14 mouse cellular contexts compared by ENCODE assay signal in the genomic region with DNA sequence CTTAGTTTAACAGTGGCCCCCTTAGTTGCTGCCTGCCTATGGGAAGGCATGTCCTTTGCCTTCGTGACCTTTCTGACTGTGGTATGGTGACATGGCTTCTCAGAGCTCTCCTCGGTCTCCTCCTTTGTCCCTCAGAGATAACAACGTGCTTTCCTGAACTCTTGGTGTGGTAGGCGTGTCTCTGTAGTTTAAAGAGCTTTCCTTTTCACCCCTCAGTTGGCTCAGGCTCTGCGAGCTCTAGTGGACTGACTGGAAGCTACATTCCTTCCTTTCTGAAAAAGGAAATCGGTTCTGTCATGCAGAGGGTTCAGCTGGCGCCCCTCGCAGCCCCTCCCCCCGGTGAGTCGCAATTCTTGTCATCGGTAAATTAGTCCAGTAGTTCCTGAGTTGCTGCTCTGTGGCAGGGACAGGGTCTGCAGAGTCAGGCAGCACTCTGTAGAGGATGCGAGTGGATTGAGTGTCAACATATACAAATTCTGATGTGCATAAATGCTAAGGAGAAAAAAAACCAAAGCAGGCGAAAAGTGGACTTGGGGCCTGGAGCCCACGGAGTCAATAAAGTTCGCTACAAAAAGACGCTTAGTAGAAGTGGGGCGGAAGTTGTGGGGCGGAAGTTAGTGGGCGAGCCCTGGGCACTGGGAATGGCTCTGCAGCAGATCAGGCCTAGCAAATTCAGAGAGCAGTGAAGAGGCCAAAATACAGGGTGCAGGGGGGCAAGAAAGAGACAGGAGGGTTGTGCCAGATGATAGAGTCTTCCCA. TPM values are rescaled to one million over a fixed set of nuclear protein-coding genes. Genes with fewer than 3 reads are reported as not detected.
A peak's percentile ranks its signal among the peaks of the same experiment; 100 is the strongest.
DNase-seq lines count a peak whose midpoint lies in the region; ATAC-seq and TF ChIP-seq lines count a peak whose summit lies in the region.
"Had no signal": no experiment of that assay in that cellular context is flagged by ENCODE, and none has a peak within 500 bp of the region (broad histone marks: within the 10 kb centered on the region; RNA-seq: fewer than 3 reads in every experiment).

No protein-coding gene starts in this region.

- no peaks in the 10 kb centered on the region for H3K27me3 ChIP-seq in heart, embryonic 13.5 days (replicated peaks)
- H3K27me3 ChIP-seq in ES-Bruce4 (ENCODE audit: control insufficient read depth, insufficient read depth, low read length, poor library complexity, severe bottlenecking) = no peaks in the 10 kb centered on the region
- no peaks in the 10 kb centered on the region for H3K27me3 ChIP-seq in liver, embryonic 13.5 days
- H3K27me3 ChIP-seq: lung, embryonic 15.5 days had no signal

- H3K4me1 ChIP-seq in heart, embryonic 13.5 days = peaks cover 25% of the 10 kb centered on the region
- H3K4me1 ChIP-seq in ES-Bruce4 (ENCODE audit: control insufficient read depth, insufficient read depth, low read length) = peaks cover 7% of the 10 kb centered on the region
- H3K4me1 ChIP-seq in liver, embryonic 13.5 days (replicated peaks) = peaks cover 28% of the 10 kb centered on the region
- H3K4me1 ChIP-seq: lung, embryonic 15.5 days had no signal

- 57% methylated on average over 19 of the region's 19 CpGs for WGBS in heart, embryonic 13.5 days
- 47% methylated on average over 19 of the region's 19 CpGs for WGBS in liver, embryonic 13.5 days (ENCODE audit: insufficient replicate concordance)

- no peaks in the 10 kb centered on the region for H3K9me3 ChIP-seq in heart, embryonic 13.5 days
- H3K9me3 ChIP-seq in ES-Bruce4 (replicated peaks; ENCODE audit: control insufficient read depth, insufficient read depth, low read length, poor library complexity, severe bottlenecking) = no peaks in the 10 kb centered on the region
- no peaks in the 10 kb centered on the region for H3K9me3 ChIP-seq in liver, embryonic 13.5 days (replicated peaks)
- H3K9me3 ChIP-seq: lung, embryonic 15.5 days had no signal

- H3K4me3 ChIP-seq in heart, embryonic 13.5 days = no peak overlapping the region
- peak overlapping the region; percentile 65 for H3K4me3 ChIP-seq in ES-Bruce4 (ENCODE audit: low read depth, low read length)
- peak overlapping the region; percentile 31 for H3K4me3 ChIP-seq in liver, embryonic 13.5 days (replicated peaks)
- H3K4me3 ChIP-seq: lung, embryonic 15.5 days had no signal

- DNase-seq in heart, postnatal 36 days = no peak
- peak; percentile 41 for DNase-seq in liver, embryonic 13.5 days
- no peak for DNase-seq in left cerebral cortex, adult 18-20 months (ENCODE audit: low spot score in 2 of 2)
- DNase-seq in left cerebral cortex, postnatal 36 days (ENCODE audit: low spot score in 2 of 2) = no peak
- no peak for DNase-seq in adrenal gland, postnatal 4 days (ENCODE audit: low spot score in 2 of 2)
- DNase-seq: adrenal gland, adult 2 months; cerebellum, adult 8-10 months; layer of hippocampus, adult 9-11 months; left cerebral cortex, postnatal 4 days had no signal

- no peak overlapping the region for H3K9ac ChIP-seq in heart, embryonic 13.5 days
- H3K9ac ChIP-seq in ES-Bruce4 (ENCODE audit: low read depth, poor library complexity, severe bottlenecking) = peak overlapping the region; percentile 24
- peak overlapping the region; percentile 51; the same call in 1 of the 2 replicates for H3K9ac ChIP-seq in liver, embryonic 13.5 days
- H3K9ac ChIP-seq: lung, embryonic 15.5 days had no signal

- H3K4me2 ChIP-seq in heart, embryonic 13.5 days = peak overlapping the region; percentile 24; the same call in 1 of the 2 replicates
- H3K4me2 ChIP-seq in liver, embryonic 13.5 days = peak overlapping the region; percentile 51
- H3K4me2 ChIP-seq: lung, embryonic 15.5 days had no signal

- TF ChIP-seq POLR2A in ES-Bruce4 (IDR thresholded peaks at IDR 0.05; ENCODE audit: insufficient read depth, low read length) = no peak

- 0 out of 2 replicates have a peak, but pooled peaks have one; percentile 13 for TF ChIP-seq EP300 in ES-Bruce4 (IDR thresholded peaks at IDR 0.05; ENCODE audit: insufficient read depth, low read depth, low read length)

- H3K36me3 ChIP-seq in heart, embryonic 13.5 days = peaks cover 73% of the 10 kb centered on the region
- H3K36me3 ChIP-seq in ES-Bruce4 (ENCODE audit: control insufficient read depth, insufficient read depth, low read length, poor library complexity, severe bottlenecking) = no peaks in the 10 kb centered on the region
- peaks cover 19% of the 10 kb centered on the region; the same call in 1 of the 2 replicates for H3K36me3 ChIP-seq in liver, embryonic 13.5 days

- no peak for ATAC-seq in heart, embryonic 13.5 days (ENCODE audit: extremely low read depth, insufficient number of reproducible peaks, low FRiP score, low TSS enrichment)
- 0 out of 2 replicates have a peak, but pooled peaks have one; percentile 32 for ATAC-seq in common myeloid progenitor, adult 5-6 weeks (replicated peaks; ENCODE audit: low read depth, poor library complexity, severe bottlenecking)
- ATAC-seq in liver, embryonic 13.5 days (ENCODE audit: low read depth) = peak; percentile 83
- ATAC-seq: hindbrain, postnatal 0 days had no signal

- intact Hi-C loops in heart, postnatal 36 days (cut with DNase I) = no loop called here
- intact Hi-C loops in left cerebral cortex, postnatal 36 days (cut with DNase I) = no loop called here

- peak overlapping the region; percentile 80 for H3K27ac ChIP-seq in heart, embryonic 13.5 days (replicated peaks)
- H3K27ac ChIP-seq in ES-Bruce4 (ENCODE audit: insufficient read depth, low read length) = peak overlapping the region; percentile 60
- H3K27ac ChIP-seq in liver, embryonic 13.5 days = peak overlapping the region; percentile 70
- H3K27ac ChIP-seq: hindbrain, postnatal 0 days; lung, embryonic 15.5 days had no signal

- TF ChIP-seq CTCF in ES-Bruce4 (IDR thresholded peaks at IDR 0.05; ENCODE audit: low read depth, low read length) = no peak

RNA-seq across cellular contexts. Expression of gene Gsta4, which starts 15.7 kb away (rescaled TPM):
- 62.7 and 72.4 TPM in 2 replicates for polyA plus RNA-seq in heart, embryonic 13.5 days (2015; fragmentation: Nextera tagmentation; extraction: Ambion mirVana)
- 10 to 100 TPM; 88.6 to 98.7 TPM for total RNA-seq in heart, postnatal 36 days (2021)
- polyA plus RNA-seq in ES-Bruce4 (2011; ENCODE audit: insufficient read depth, insufficient read length, low read depth, missing spikeins) = 322 and 323 TPM in 2 replicates
- 6.6 and 13.0 TPM in 2 replicates for total RNA-seq in common myeloid progenitor, adult 5-6 weeks (2017)
- polyA plus RNA-seq in liver, embryonic 13.5 days (2015; fragmentation: Nextera tagmentation; extraction: Ambion mirVana) = 23.3 and 27.8 TPM in 2 replicates
- 10 to 100 TPM; 38.5 to 45.8 TPM for total RNA-seq in left cerebral cortex, adult 18-20 months (2021)
- 10 to 100 TPM; 32.4 to 35.9 TPM for total RNA-seq in left cerebral cortex, postnatal 36 days (2021)
- total RNA-seq in adrenal gland, postnatal 4 days (2021) = 10 to 100 TPM; 55.6 to 61.1 TPM

RNA-seq across cellular contexts. Expression of gene Ick, which starts 57.9 kb away (rescaled TPM):
- polyA plus RNA-seq in heart, embryonic 13.5 days (2015; fragmentation: Nextera tagmentation; extraction: Ambion mirVana) = 14.0 and 14.9 TPM in 2 replicates
- 10 to 100 TPM; 13.7 to 15.3 TPM for total RNA-seq in heart, postnatal 36 days (2021)
- polyA plus RNA-seq in ES-Bruce4 (2011; ENCODE audit: insufficient read depth, insufficient read length, low read depth, missing spikeins) = 17.1 and 17.5 TPM in 2 replicates
- total RNA-seq in common myeloid progenitor, adult 5-6 weeks (2017) = 17.9 and 27.0 TPM in 2 replicates
- 4.7 and 6.7 TPM in 2 replicates for polyA plus RNA-seq in liver, embryonic 13.5 days (2015; fragmentation: Nextera tagmentation; extraction: Ambion mirVana)
- 10 to 100 TPM; 15.7 to 16.6 TPM for total RNA-seq in left cerebral cortex, adult 18-20 months (2021)
- 10 to 100 TPM; 19.3 to 20.6 TPM for total RNA-seq in left cerebral cortex, postnatal 36 days (2021)
- total RNA-seq in adrenal gland, postnatal 4 days (2021) = 10 to 100 TPM; 35.6 to 36.1 TPM

RNA-seq across cellular contexts. Expression of gene Fbxo9, which starts 58.0 kb away (rescaled TPM):
- 39.6 and 39.7 TPM in 2 replicates for polyA plus RNA-seq in heart, embryonic 13.5 days (2015; fragmentation: Nextera tagmentation; extraction: Ambion mirVana)
- 10 to 100 TPM; 49.9 to 52.5 TPM for total RNA-seq in heart, postnatal 36 days (2021)
- polyA plus RNA-seq in ES-Bruce4 (2011; ENCODE audit: insufficient read depth, insufficient read length, low read depth, missing spikeins) = 16.4 and 19.1 TPM in 2 replicates
- total RNA-seq in common myeloid progenitor, adult 5-6 weeks (2017) = 62.7 and 68.9 TPM in 2 replicates
- 68.7 and 72.5 TPM in 2 replicates for polyA plus RNA-seq in liver, embryonic 13.5 days (2015; fragmentation: Nextera tagmentation; extraction: Ambion mirVana)
- total RNA-seq in left cerebral cortex, adult 18-20 months (2021) = 10 to 100 TPM; 99.6 to 99.8 TPM
- 100 to 1,000 TPM; 124 to 126 TPM for total RNA-seq in left cerebral cortex, postnatal 36 days (2021)
- 10 to 100 TPM; 64.9 to 66.5 TPM for total RNA-seq in adrenal gland, postnatal 4 days (2021)
